Mouse (Mus musculus): ENCODE data around the gene Napepld. TPM values are rescaled to one million over a fixed set of nuclear protein-coding genes. Genes with fewer than 3 reads are reported as not detected.

The Napepld gene
- polyA plus RNA-seq, 1 experiment from 2014 or later: 6.0 TPM

DNA sequence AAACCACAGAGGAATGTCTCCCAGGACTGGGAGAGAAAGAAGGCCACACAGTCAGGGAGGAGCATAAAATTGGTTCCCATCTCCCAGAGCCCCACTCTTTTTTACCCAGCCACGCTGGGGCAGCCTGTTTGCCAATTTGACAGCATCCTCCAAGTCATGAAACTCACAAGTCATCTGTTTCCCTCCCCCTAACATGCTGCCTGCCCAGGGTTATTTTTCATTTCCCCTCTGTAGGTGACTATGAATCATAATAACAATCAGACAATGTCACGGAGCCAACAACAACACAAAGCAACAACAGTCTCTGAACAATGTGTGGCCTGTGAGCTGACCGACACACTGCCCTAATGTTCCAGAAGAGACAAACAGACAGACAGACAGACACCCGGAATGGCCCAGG is 21.2 kb downstream of the Napepld start:
- WGBS: 48% methylated on average over 4 of the region's 4 CpGs
- Histone ChIP-seq H3K9ac (no peak overlapping the region), H3K4me1 (peaks cover 16% of the 10 kb centered on the region), H3K27me3 (no peaks in the 10 kb centered on the region), H3K27ac (peak overlapping the region; percentile 41; the same call in 1 of the 2 replicates), H3K36me3 (peaks cover 34% of the 10 kb centered on the region; the same call in 1 of the 2 replicates), H3K4me2 (no peak overlapping the region), H3K4me3 (replicated peaks) (no peak overlapping the region), H3K9me3 (replicated peaks) (no peaks in the 10 kb centered on the region; the same call in 1 of the 2 replicates)
- no peak for ATAC-seq (replicated peaks; ENCODE audit: low FRiP score)

DNA sequence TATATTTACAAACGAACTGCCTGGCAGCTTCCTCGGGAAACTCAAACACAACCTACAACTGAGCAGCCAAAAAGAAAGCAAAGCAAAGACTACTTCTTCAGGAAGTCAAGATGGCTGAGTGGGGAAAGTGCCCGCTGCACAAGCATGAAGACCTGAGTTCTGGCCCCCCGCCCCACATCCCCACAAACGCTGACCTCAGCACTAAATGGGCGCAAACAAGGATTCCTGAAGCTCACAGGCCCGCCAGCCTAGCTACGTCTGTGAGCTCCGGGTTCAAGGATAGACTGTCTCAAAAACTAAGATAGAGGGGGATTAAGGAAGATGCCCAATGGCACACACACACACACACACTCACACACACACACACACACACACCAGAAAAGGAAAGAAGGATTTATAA is 22.8 kb downstream of the Napepld start:
- peaks cover 33% of the 10 kb centered on the region for H3K4me1 ChIP-seq
- H3K27ac ChIP-seq: no peak overlapping the region
- no peaks in the 10 kb centered on the region for H3K27me3 ChIP-seq
- H3K9ac ChIP-seq: no peak overlapping the region
- WGBS: 97% methylated on average over 9 of the region's 9 CpGs
- H3K9me3 ChIP-seq (replicated peaks): no peaks in the 10 kb centered on the region
- no peak overlapping the region for H3K4me2 ChIP-seq
- no peak overlapping the region for H3K4me3 ChIP-seq (replicated peaks)
- H3K36me3 ChIP-seq: peaks cover 26% of the 10 kb centered on the region; the same call in 1 of the 2 replicates
- no peak for ATAC-seq (replicated peaks; ENCODE audit: low FRiP score)

DNA sequence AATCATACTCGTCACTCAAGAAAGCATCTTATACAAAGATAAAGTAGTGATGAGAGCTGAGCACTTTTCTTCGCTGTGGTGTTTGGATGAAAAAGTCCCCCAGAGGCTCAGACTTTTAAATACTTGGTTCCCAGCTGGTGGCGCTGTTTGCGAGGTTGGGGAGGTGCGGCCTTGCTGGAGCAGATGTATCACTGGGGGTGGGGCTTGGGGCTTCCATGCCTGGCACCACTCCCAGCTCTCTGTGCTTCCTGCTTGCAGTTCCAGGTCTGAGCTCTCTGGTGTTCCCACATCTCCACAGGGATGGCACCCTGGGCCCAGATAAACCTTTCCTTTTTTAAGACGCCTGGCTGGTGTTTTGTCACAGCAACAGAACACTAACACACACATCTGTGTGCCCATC is 23.3 kb downstream of the Napepld start:
- H3K9me3 ChIP-seq (replicated peaks): no peaks in the 10 kb centered on the region
- no peak overlapping the region for H3K4me3 ChIP-seq (replicated peaks)
- no peak overlapping the region for H3K9ac ChIP-seq
- ATAC-seq (replicated peaks; ENCODE audit: low FRiP score): no peak
- H3K27ac ChIP-seq: no peak overlapping the region
- WGBS: 93% methylated on average over 6 of the region's 6 CpGs
- peaks cover 37% of the 10 kb centered on the region for H3K4me1 ChIP-seq
- H3K27me3 ChIP-seq: no peaks in the 10 kb centered on the region
- H3K36me3 ChIP-seq: peaks cover 21% of the 10 kb centered on the region; the same call in 1 of the 2 replicates
- no peak overlapping the region for H3K4me2 ChIP-seq

DNA sequence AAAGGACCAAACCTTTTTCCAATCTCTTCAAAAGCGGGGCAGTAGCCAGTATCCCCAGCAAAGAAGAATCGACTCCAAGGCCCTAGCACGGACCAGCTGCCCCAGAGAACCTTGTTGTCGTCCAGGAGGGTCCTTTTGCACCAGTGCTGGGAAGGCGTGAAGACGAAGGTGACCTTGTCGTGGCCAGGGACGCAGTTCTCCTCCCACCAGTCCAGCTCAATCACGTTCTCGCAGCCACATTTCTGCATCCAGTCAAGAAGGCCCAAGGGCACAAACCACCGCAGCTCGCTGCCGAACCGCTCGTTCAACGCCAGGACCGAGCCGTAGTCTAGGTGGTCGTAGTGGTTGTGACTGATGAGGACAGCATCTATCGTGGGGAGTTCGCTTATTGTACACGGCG is 25.7 kb downstream of the Napepld start:
- 88% methylated on average over 23 of the region's 23 CpGs for WGBS
- no peak for ATAC-seq (replicated peaks; ENCODE audit: low FRiP score)

DNA sequence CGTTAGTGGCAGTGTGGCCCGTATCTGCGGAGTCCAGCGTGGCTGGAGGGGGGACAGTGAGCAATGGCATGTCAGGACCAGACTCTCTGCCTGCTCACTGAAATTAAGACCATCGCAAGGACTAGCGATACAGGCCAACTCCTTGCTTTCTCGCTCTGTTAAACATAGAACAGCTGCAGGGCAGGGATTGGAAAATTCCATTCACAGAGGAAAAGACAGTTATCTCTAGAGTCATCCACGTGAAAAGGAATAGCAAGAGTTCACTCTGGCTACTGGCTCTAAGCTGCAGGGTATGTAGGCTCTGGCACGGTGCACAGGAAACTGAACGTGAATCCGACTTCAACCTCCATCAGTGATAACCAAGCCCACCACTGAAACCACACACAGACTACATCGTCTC is 26.2 kb downstream of the Napepld start:
- Histone ChIP-seq H3K4me2 (no peak overlapping the region), H3K4me3 (replicated peaks) (no peak overlapping the region), H3K36me3 (peaks cover 17% of the 10 kb centered on the region; the same call in 1 of the 2 replicates), H3K9me3 (replicated peaks) (no peaks in the 10 kb centered on the region), H3K27ac (peak overlapping the region; percentile 61), H3K9ac (no peak overlapping the region), H3K27me3 (no peaks in the 10 kb centered on the region), H3K4me1 (peaks cover 36% of the 10 kb centered on the region)
- ATAC-seq (replicated peaks; ENCODE audit: low FRiP score): peak; percentile 36; the same call in 1 of the 2 replicates
- 60% methylated on average over 12 of the region's 12 CpGs for WGBS

More for the DNA sequence above, 25.7 kb downstream of the Napepld start:
- no peak overlapping the region for H3K4me3 ChIP-seq (replicated peaks)
- H3K36me3 ChIP-seq: peaks cover 17% of the 10 kb centered on the region; the same call in 1 of the 2 replicates
- H3K4me2 ChIP-seq: no peak overlapping the region
- no peaks in the 10 kb centered on the region for H3K9me3 ChIP-seq (replicated peaks)
- H3K27ac ChIP-seq: no peak overlapping the region
- peaks cover 37% of the 10 kb centered on the region for H3K4me1 ChIP-seq
- no peak overlapping the region for H3K9ac ChIP-seq
- H3K27me3 ChIP-seq: no peaks in the 10 kb centered on the region

DNA sequence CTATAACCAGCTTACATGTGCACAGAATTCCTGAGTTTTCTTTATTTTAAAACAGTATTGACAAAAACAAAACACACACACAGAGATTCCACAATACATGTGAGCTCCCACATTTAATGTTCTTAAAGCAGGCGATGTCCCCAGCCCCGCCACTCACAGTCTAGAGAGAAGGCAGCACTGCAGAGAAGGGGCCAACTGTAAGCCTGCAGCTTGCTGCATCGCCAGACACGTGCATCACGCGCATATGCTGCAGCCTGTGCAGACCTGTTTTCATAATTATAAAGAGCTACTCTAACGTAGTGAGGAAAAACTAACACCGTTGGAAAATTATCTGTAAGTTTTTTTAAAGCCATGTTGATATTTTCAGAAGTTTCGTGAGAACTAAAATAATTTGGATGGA is 27.5 kb downstream of the Napepld start:
- Histone ChIP-seq H3K4me2 (0 out of 2 replicates have a peak overlapping the region, but pooled peaks have one; percentile 47), H3K27me3 (no peaks in the 10 kb centered on the region), H3K36me3 (peaks cover 24% of the 10 kb centered on the region; the same call in 1 of the 2 replicates), H3K4me3 (replicated peaks) (no peak overlapping the region), H3K9me3 (replicated peaks) (no peaks in the 10 kb centered on the region), H3K4me1 (peaks cover 30% of the 10 kb centered on the region), H3K27ac (peak overlapping the region; percentile 75), H3K9ac (no peak overlapping the region)
- whole genome bisulfite sequencing: 72% methylated on average over 9 of the region's 9 CpGs
- no peak for ATAC-seq (replicated peaks; ENCODE audit: low FRiP score)

DNA sequence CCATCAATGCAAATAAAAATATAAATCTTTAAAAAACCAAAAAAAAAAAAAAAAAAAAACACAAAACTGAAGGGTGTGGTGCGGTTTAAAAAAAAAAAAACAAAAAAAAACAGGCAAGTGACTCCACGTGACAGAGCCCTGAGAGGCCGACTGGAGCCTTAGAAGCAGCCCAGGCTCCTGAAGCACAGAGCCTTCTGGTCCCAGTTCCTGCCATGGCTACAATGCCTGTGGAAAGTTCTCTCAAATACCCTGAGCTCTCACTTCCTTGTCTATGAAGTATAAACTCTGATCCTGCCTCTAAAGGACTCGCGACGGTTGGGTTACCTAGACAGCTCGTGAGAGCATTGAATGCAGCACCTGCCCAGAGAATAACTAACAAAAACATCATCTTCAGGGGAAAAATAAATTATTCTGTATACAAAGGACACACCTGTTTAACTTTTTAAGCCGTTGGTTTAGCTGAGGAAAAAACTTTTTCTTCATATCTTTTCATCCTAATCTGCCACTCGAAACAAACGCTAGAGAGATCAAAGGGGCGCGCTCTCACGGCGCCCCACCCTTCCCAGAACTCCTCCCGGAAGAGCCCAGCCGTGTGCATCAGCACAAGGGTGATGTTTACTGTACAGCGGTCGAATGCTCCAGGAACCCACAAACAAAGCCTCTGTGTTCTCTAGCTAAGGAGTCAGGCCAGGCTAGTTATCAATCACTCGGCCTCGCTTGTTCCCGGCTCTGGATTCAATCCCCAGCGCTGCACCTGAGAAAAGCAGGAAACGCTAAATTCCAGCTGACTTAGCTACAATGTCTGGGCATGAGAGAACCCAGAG is 28.2 kb downstream of the Napepld start:
- H3K4me3 ChIP-seq (replicated peaks): peak overlapping the region; percentile 12; the same call in 1 of the 2 replicates
- peak overlapping the region; percentile 75 for H3K27ac ChIP-seq
- H3K9me3 ChIP-seq (replicated peaks): no peaks in the 10 kb centered on the region
- no peak overlapping the region for H3K9ac ChIP-seq
- H3K4me2 ChIP-seq: peak overlapping the region; percentile 47
- H3K27me3 ChIP-seq: no peaks in the 10 kb centered on the region
- peaks cover 30% of the 10 kb centered on the region for H3K4me1 ChIP-seq
- 36% methylated on average over 23 of the region's 23 CpGs for WGBS
- ATAC-seq (replicated peaks; ENCODE audit: low FRiP score): peak; percentile 82
- peaks cover 22% of the 10 kb centered on the region; the same call in 1 of the 2 replicates for H3K36me3 ChIP-seq

DNA sequence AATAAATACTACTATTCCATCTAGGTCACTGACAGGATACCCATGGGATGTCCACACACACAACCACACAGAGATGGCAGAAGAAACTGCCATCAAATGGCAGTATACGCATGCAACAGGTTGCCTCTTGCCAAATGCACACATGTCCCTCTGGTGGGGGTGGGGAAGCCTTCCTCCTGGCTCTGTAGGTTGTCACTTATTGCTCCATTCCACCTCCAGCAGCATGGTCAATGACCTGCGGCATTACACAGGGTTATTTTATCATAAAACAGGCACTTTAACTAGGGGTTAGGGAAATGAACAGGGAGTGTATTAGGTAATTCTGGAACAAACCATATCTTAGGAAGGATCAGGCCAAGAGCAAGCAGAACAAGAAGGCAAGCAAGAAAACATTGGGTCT is 31.9 kb downstream of the Napepld start:
- Histone ChIP-seq H3K4me2 (no peak overlapping the region), H3K27me3 (no peaks in the 10 kb centered on the region)
- ATAC-seq (replicated peaks; ENCODE audit: low FRiP score): no peak

DNA sequence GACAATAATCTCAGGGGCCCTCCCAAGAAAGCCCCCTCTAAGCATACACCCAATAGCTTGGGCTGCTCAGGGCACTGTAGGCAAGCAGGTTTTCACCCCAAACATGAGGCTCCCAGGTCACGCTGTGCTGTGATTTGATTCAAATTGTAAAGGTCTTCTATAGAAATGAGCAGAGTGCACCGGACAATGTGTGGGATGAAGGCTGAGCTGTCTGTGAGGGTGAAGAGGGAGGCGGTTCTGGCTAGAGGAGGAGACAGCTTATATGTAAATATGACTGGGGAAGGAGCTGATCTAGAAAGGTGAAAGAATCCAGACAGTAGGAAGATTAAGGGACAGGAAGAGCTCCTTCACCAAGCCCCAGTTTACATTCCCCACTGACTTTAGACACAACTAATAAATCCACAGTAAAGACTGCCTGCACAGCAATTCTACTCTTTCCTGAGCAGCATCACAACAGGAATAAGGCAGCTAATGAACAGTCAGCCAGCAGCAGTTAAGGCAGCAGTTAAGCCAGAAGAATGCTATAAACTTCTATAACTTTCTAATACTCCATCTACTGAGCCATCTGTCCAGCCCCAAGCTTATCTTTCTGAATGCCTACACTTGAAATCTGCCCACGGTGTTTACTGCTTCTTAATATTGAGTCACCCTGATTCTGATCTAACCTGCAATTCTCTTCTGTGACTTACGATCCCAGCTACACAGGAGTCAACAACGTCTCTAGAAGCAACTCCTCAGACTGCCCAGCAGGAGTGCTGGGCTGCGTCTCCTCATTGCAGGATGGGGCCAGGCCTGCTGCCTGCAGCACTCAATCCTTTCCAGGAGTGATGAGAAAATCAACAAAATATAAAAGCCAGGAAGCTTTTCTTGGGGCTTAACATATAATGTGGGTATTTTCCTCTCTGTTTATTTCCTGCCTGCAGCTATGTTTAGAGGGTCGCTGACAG is 33.7 kb downstream of the Napepld start:
- H3K27me3 ChIP-seq: no peaks in the 10 kb centered on the region
- H3K9ac ChIP-seq: no peak overlapping the region
- H3K4me2 ChIP-seq: no peak overlapping the region
- no peak overlapping the region for H3K4me3 ChIP-seq (replicated peaks)
- peaks cover 3% of the 10 kb centered on the region; the same call in 1 of the 2 replicates for H3K4me1 ChIP-seq
- no peaks in the 10 kb centered on the region for H3K9me3 ChIP-seq (replicated peaks)
- peak overlapping the region; percentile 38; the same call in 1 of the 2 replicates for H3K27ac ChIP-seq
- ATAC-seq (replicated peaks; ENCODE audit: low FRiP score): no peak
- H3K36me3 ChIP-seq: peaks cover 34% of the 10 kb centered on the region
- WGBS: 51% methylated on average over 8 of the region's 8 CpGs

More for the DNA sequence above, 31.9 kb downstream of the Napepld start:
- Histone ChIP-seq H3K9me3 (replicated peaks) (no peaks in the 10 kb centered on the region), H3K9ac (no peak overlapping the region), H3K36me3 (peaks cover 16% of the 10 kb centered on the region; the same call in 1 of the 2 replicates), H3K4me1 (peaks cover 20% of the 10 kb centered on the region), H3K4me3 (replicated peaks) (no peak overlapping the region), H3K27ac (no peak overlapping the region)
- 85% methylated on average over 2 of the region's 2 CpGs for WGBS

DNA sequence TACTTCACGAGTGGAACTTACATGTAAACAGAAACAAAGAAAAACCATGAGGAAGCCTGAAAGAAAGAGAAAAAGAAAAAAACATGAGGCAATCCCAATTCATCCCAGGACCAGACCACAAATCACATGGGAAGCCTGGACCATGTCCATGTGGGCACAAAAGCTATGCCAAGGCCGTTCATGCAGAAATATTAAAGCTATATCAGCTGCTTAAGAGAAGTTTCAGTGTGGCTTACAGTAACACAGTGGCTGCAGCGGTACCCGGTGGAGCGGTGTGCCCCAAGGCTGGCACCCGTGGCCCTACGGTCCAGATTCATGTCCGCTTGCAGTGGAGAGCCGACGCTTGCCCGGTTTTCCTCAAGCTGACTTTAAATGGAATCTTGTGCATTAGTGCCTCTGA is 38.1 kb downstream of the Napepld start:
- Histone ChIP-seq H3K9me3 (replicated peaks) (no peaks in the 10 kb centered on the region), H3K4me2 (no peak overlapping the region), H3K36me3 (peaks cover 66% of the 10 kb centered on the region), H3K27ac (no peak overlapping the region), H3K4me1 (peaks cover 8% of the 10 kb centered on the region), H3K9ac (no peak overlapping the region), H3K27me3 (no peaks in the 10 kb centered on the region), H3K4me3 (replicated peaks) (no peak overlapping the region)
- 93% methylated on average over 11 of the region's 11 CpGs for WGBS
- no peak for ATAC-seq (replicated peaks; ENCODE audit: low FRiP score)

DNA sequence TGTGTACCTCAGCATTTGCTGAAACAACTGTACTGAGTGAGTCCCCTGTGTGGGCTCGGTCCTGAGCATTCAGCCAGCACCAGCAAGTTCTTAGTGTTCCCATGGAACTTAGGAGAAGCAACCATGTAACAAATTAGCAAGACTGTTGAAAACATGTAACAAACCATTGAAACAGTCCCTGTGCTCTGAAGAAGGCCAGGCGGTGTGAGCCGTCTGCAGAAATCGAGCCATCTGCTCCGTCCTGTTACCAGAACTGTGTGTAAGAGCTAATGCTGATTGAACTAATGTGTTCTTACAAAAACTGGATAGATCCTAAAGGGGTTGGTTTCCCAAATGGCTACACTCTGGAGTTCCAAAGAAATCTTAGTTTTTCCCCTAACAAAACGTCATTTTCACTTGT is 40.3 kb downstream of the Napepld start:
- H3K4me1 ChIP-seq: peaks cover 5% of the 10 kb centered on the region
- no peak overlapping the region for H3K4me2 ChIP-seq
- ATAC-seq (replicated peaks; ENCODE audit: low FRiP score): no peak
- WGBS: 93% methylated on average over 6 of the region's 6 CpGs
- no peaks in the 10 kb centered on the region for H3K27me3 ChIP-seq
- no peak overlapping the region for H3K9ac ChIP-seq
- no peaks in the 10 kb centered on the region for H3K9me3 ChIP-seq (replicated peaks)
- no peak overlapping the region for H3K4me3 ChIP-seq (replicated peaks)
- H3K36me3 ChIP-seq: peaks cover 79% of the 10 kb centered on the region
- no peak overlapping the region for H3K27ac ChIP-seq
